Mouse (Mus musculus) C2C12 (cell line): Measurements from ENCODE around the gene Usp10. TPM values are rescaled to one million over a fixed set of nuclear protein-coding genes. Genes with fewer than 3 reads are reported as not detected.

Experiments
- H3K27me3 ChIP-seq: one replicate; pipeline ENCODE4 v1.6.1; 2011; ENCODE audit not compliant: control insufficient read depth, insufficient read depth, insufficient read length
- H3K36me3 ChIP-seq: one replicate; pipeline ENCODE4 v1.6.1; 2011; ENCODE audit not compliant: control insufficient read depth, insufficient read depth
- H3K4me3 ChIP-seq: one replicate; pipeline ENCODE4 v1.5.1; 2011; ENCODE audit warnings: mild to moderate bottlenecking, control low read depth; ENCODE audit not compliant: poor library complexity, insufficient read depth, severe bottlenecking
- H3K79me2 ChIP-seq: one replicate; pipeline ENCODE4 v1.6.1; 2011; ENCODE audit not compliant: control insufficient read depth, insufficient read depth
- H3K79me3 ChIP-seq: one replicate; pipeline ENCODE4 v1.6.1; 2011; ENCODE audit warnings: low read depth, control low read depth
- H3ac ChIP-seq: one replicate; pipeline ENCODE3; 2011; ENCODE audit warnings: low read depth; ENCODE audit not compliant: control insufficient read depth, insufficient read length
- CEBPB ChIP-seq: IDR thresholded peaks from one replicate; pipeline ENCODE4 v1.6.1; 2011; ENCODE audit warnings: low read depth, mild to moderate bottlenecking, control low read depth, moderate library complexity
- CTCF ChIP-seq: IDR thresholded peaks from one replicate; pipeline ENCODE4 v1.5.1; 2011; ENCODE audit not compliant: control insufficient read depth, insufficient read depth, insufficient read length
- FOSL1 ChIP-seq: IDR thresholded peaks from one replicate; pipeline ENCODE4 v1.8.0; 2011; ENCODE audit warnings: mild to moderate bottlenecking, low read length; ENCODE audit not compliant: poor library complexity, insufficient read depth, severe bottlenecking
- MAX ChIP-seq: IDR thresholded peaks from one replicate; pipeline ENCODE4 v1.6.1; 2011; ENCODE audit warnings: mild to moderate bottlenecking, control low read depth
- MYOD1 ChIP-seq: IDR thresholded peaks from one replicate; pipeline ENCODE4 v1.6.1; 2011; ENCODE audit warnings: low read depth; ENCODE audit not compliant: control insufficient read depth, insufficient read length
- MYOG ChIP-seq: IDR thresholded peaks from one replicate; pipeline ENCODE4 v1.6.1; 2011; ENCODE audit not compliant: control insufficient read depth, insufficient read length; ENCODE audit errors: extremely low read depth
- USF1 ChIP-seq: IDR thresholded peaks from one replicate; pipeline ENCODE4 v1.6.1; 2011; ENCODE audit warnings: low read depth, mild to moderate bottlenecking, control low read depth, moderate library complexity
- polyA plus RNA-seq: library from polyadenylated mRNA; unstranded; fragments of >200 nt; fragmentation: generic; extraction: Trizol; gene quantifications from one replicate; pipeline ENCODE4 v1.2.1, GENCODE M21; 2012; ENCODE audit warnings: missing spikeins

The Usp10 gene
- polyA plus RNA-seq, 1 experiment = 101 TPM

- H3K36me3 ChIP-seq = peaks cover 81% of the 10 kb centered on the region
Observed at GRCm38 (mm10) chr8:119948340-119948739, 38.2 kb downstream of the Usp10 start.

GRCm38 (mm10) chr8:119952282-119952681 lies 42.1 kb downstream of the Usp10 start:
- no peak for TF ChIP-seq FOSL1
- Histone ChIP-seq H3ac (no peak overlapping the region), H3K36me3 (peaks cover 84% of the 10 kb centered on the region), H3K27me3 (no peaks in the 10 kb centered on the region), H3K79me2 (peaks cover 3% of the 10 kb centered on the region), H3K4me3 (no peak overlapping the region), H3K79me3 (peaks cover 5% of the 10 kb centered on the region)

More at GRCm38 (mm10) chr8:119948340-119948739, 38.2 kb downstream of the Usp10 start:
- TF ChIP-seq MYOG (no peak), MYOD1 (no peak), FOSL1 (no peak), CEBPB (no peak), MAX (no peak), USF1 (no peak), CTCF (no peak)
- peaks cover 25% of the 10 kb centered on the region for H3K79me3 ChIP-seq
- peaks cover 43% of the 10 kb centered on the region for H3K79me2 ChIP-seq
- H3K27me3 ChIP-seq = no peaks in the 10 kb centered on the region
- no peak overlapping the region for H3K4me3 ChIP-seq
- H3ac ChIP-seq = no peak overlapping the region

DNA sequence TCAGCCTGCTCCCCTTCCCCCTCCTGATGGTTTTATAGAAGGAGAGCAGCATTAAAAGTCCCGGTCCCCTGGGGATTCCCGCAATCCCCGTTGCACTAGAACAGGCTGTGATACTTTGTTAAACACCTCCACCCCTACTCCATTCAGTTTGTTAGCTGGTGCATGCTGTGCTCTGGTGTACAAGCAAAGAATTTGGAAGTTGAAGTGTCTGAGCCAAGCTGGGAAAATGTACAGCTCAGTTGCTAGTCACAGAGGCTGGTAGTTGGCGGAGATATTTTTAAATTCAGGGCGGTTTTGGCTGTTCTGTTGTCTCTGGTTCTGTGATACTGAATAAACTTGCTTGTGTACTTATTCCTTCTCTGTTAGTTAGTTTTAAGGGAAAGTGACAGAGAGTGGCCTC lies 42.6 kb downstream of the Usp10 start:
- no peaks in the 10 kb centered on the region for H3K27me3 ChIP-seq
- H3K36me3 ChIP-seq = peaks cover 83% of the 10 kb centered on the region
- H3K4me3 ChIP-seq = no peak overlapping the region
- no peak for TF ChIP-seq MYOG
- no peak for TF ChIP-seq MYOD1
- TF ChIP-seq CEBPB = no peak
- TF ChIP-seq USF1 = no peak
- no peak for TF ChIP-seq FOSL1
- no peak for TF ChIP-seq CTCF
- TF ChIP-seq MAX = no peak
- H3ac ChIP-seq = no peak overlapping the region
- no peaks in the 10 kb centered on the region for H3K79me2 ChIP-seq
- peaks cover 2% of the 10 kb centered on the region for H3K79me3 ChIP-seq

DNA sequence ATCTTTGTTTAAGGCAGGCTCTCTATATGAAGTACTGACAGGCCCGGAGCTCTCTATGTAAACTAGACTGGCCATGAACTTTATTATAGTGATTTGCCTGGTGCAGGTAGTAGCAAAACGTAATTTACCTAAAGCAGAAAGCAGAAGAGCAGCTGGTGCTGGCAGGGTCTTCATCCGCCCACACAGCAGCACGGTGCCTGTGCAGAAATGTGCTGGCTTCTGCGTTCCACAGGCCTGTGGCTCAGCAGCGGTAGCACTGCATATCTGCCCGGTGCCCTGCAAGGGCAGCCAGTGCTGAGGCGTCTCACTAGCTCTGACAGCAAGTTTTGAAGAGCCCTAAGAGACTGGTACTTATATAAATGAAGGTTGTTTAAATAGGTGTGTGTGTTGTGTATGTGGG lies 45.2 kb downstream of the Usp10 start:
- no peak overlapping the region for H3ac ChIP-seq
- H3K36me3 ChIP-seq = peaks cover 64% of the 10 kb centered on the region
- H3K79me2 ChIP-seq = no peaks in the 10 kb centered on the region
- TF ChIP-seq FOSL1 = no peak
- no peak for TF ChIP-seq MYOD1
- no peak for TF ChIP-seq USF1
- no peak for TF ChIP-seq CEBPB
- TF ChIP-seq MAX = no peak
- no peak for TF ChIP-seq CTCF
- TF ChIP-seq MYOG = no peak
- no peaks in the 10 kb centered on the region for H3K79me3 ChIP-seq
- H3K4me3 ChIP-seq = no peak overlapping the region
- no peaks in the 10 kb centered on the region for H3K27me3 ChIP-seq

- H3K79me2 ChIP-seq = no peaks in the 10 kb centered on the region
- no peaks in the 10 kb centered on the region for H3K79me3 ChIP-seq
- H3K4me3 ChIP-seq = no peak overlapping the region
- peaks cover 37% of the 10 kb centered on the region for H3K36me3 ChIP-seq
- TF ChIP-seq CTCF (no peak), MAX (no peak), MYOD1 (no peak), CEBPB (no peak), USF1 (no peak), MYOG (no peak), FOSL1 (no peak)
- no peaks in the 10 kb centered on the region for H3K27me3 ChIP-seq
- H3ac ChIP-seq = no peak overlapping the region
Observed at GRCm38 (mm10) chr8:119958076-119958475, 47.9 kb downstream of the Usp10 start.

DNA sequence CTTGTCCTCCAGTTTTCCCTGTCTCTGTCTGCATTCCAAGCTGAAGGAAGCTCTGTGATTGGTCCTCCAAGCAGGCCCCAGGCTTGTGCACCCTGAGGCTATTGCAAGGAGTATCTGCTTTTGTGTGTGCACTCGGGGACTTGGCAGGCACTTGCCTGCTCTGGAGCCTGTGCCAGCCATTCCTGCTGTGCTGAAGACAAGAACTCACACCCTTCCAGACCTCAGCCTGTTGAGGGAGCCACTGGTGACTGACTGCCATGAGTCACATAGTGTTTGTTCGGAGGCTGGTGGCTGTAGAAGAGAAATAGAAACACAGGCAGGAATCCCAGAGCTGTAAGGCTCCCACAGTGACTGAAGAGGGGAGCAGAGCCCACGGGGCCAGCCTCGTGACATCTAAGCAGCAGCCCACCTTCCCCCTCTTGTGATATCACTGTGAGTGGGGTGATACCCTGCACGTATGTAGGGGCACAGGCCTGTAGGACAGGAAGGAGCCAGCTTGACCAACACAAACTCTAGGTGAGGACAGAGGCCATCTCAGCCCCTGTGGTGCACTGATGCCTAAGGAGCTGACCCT lies 50.5 kb downstream of the Usp10 start:
- H3K79me3 ChIP-seq = no peaks in the 10 kb centered on the region
- no peaks in the 10 kb centered on the region for H3K27me3 ChIP-seq
- TF ChIP-seq MYOD1 (no peak), MYOG (no peak), FOSL1 (no peak), CTCF (no peak), MAX (no peak), USF1 (no peak), CEBPB (no peak)
- no peak overlapping the region for H3ac ChIP-seq
- peaks cover 13% of the 10 kb centered on the region for H3K36me3 ChIP-seq
- no peaks in the 10 kb centered on the region for H3K79me2 ChIP-seq
- no peak overlapping the region for H3K4me3 ChIP-seq
